Mouse (Mus musculus) stomach, embryonic 14.5 days (tissue): Measurements from ENCODE around the gene Cdh23. TPM values are rescaled to one million over a fixed set of nuclear protein-coding genes. Genes with fewer than 3 reads are reported as not detected.

ENCODE experiments used
- ATAC-seq: fragments of 200-750 bp; cut with Nextera tagmentation; 2 replicates; pipeline ENCODE4 v1.8.0; 2017; ENCODE audit warnings: low read depth, moderate TSS enrichment; ENCODE audit not compliant: insufficient number of reproducible peaks, insufficient read depth, low FRiP score
- H3K27ac ChIP-seq: fragments of 300-500 bp; sonication (generic); 2 replicates; pipeline ENCODE4 v1.5.1; 2014; ENCODE audit warnings: mild to moderate bottlenecking, low read length, moderate library complexity, mixed read lengths
- H3K27me3 ChIP-seq: fragments of 300-500 bp; sonication (generic); 2 replicates; pipeline ENCODE4 v1.6.1; 2014; ENCODE audit warnings: low read length, control low read depth, mixed read lengths; ENCODE audit not compliant: control insufficient read depth, insufficient read depth
- H3K36me3 ChIP-seq: fragments of 300-500 bp; sonication (generic); 2 replicates; pipeline ENCODE4 v1.6.1; 2014; ENCODE audit warnings: mild to moderate bottlenecking, control low read depth, low read length, moderate library complexity, mixed read lengths; ENCODE audit not compliant: control insufficient read depth, insufficient read depth
- H3K4me1 ChIP-seq: fragments of 300-500 bp; sonication (generic); 2 replicates; pipeline ENCODE4 v1.6.1; 2014; ENCODE audit warnings: low read length, control low read depth, mixed read lengths; ENCODE audit not compliant: control insufficient read depth, insufficient read depth
- H3K4me2 ChIP-seq: fragments of 300-500 bp; sonication (generic); replicated peaks from 2 replicates; pipeline ENCODE4 v1.6.1; 2014; ENCODE audit warnings: low read depth, low read length, control low read depth
- H3K4me3 ChIP-seq: fragments of 300-500 bp; sonication (generic); 2 replicates; pipeline ENCODE4 v1.5.1; 2014; ENCODE audit warnings: low read depth, low read length, control low read depth
- H3K9ac ChIP-seq: fragments of 300-500 bp; sonication (generic); replicated peaks from 2 replicates; pipeline ENCODE4 v1.6.1; 2014; ENCODE audit warnings: low read depth, mild to moderate bottlenecking, control low read depth, low read length, moderate library complexity, mixed read lengths
- H3K9me3 ChIP-seq: fragments of 300-500 bp; sonication (generic); 2 replicates; pipeline ENCODE4 v1.6.1; 2016; ENCODE audit warnings: low read depth, low read length, control low read depth; ENCODE audit not compliant: control insufficient read depth
- WGBS: fragments of 180-500 bp; shearing (Covaris S2); extraction: QIAGEN DNeasy Blood & Tissue Kit; methylation state at CpG from one replicate; pipeline ENCODE4 v1.1.7; 2014; 5-methylcytosine and 5-hydroxymethylcytosine counted together
- polyA plus RNA-seq: library from polyadenylated mRNA; unstranded; fragments of >200 nt; fragmentation: Nextera tagmentation; extraction: Ambion mirVana; gene quantifications from 2 replicates; pipeline ENCODE4 v1.2.1, GENCODE M21; 2014

Cdh23 gene
- polyA plus RNA-seq, 1 experiment from 2014 or later = 0.71 TPM

DNA sequence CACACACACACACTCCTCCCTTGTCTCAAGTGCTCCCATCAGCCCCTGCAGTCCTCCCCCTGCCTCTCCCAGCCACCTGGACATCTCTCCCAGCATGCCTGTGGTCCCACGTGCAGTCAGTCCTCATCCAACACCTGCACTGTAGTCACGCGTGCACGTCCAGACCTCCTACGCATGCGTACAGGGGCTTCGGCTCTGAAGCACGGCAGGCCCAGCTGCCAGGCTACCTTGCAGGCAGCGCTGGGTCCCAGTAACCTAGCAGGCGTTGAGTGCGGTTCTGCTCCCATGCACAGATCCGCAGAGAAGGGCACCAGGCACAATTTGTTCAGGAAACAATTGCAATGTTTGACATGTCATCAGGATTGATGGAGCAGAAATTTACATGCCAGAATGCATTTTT lies 249.1 kb downstream of the Cdh23 start:
- WGBS = 52% methylated on average over 12 of the region's 12 CpGs
- H3K9me3 ChIP-seq = no peaks in the 10 kb centered on the region
- no peak overlapping the region for H3K4me3 ChIP-seq
- no peaks in the 10 kb centered on the region for H3K27me3 ChIP-seq
- H3K27ac ChIP-seq = no peak overlapping the region
- H3K36me3 ChIP-seq = no peaks in the 10 kb centered on the region
- ATAC-seq = no peak
- H3K9ac ChIP-seq = no peak overlapping the region
- no peaks in the 10 kb centered on the region for H3K4me1 ChIP-seq
- no peak overlapping the region for H3K4me2 ChIP-seq

DNA sequence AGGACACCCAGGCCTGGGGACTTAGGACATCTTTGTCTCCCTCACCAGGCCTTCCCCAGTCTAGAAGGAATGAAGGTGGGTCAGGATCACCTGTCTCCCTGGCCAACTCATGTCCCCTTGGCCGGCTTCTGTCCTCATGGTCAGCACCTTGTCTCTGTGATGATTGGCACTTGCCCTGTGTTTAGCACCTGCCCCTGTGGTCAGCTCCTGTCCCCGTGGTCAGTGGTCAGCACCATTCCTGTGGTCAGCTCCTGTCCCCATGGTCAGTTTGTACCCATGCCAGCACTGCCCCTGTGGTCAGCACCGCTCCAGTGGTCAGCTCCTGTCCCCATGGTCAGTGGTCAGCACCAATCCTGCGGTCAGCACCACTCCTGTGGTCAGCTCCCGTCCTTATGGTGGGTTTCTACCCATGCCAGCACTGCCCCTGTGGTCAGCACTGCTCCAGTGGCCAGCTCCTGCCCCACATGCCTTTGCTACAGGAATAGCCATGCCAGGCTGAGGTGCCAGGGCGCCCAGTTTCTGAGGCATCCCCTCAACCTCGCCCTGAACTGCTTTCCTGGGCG lies 251.2 kb downstream of the Cdh23 start:
- Histone ChIP-seq H3K9me3 (no peaks in the 10 kb centered on the region), H3K27ac (no peak overlapping the region), H3K27me3 (no peaks in the 10 kb centered on the region), H3K36me3 (no peaks in the 10 kb centered on the region), H3K4me3 (no peak overlapping the region), H3K4me2 (no peak overlapping the region), H3K4me1 (no peaks in the 10 kb centered on the region), H3K9ac (no peak overlapping the region)
- 62% methylated on average over 8 of the region's 8 CpGs for WGBS
- peak; percentile 46; the same call in 1 of the 2 replicates for ATAC-seq

DNA sequence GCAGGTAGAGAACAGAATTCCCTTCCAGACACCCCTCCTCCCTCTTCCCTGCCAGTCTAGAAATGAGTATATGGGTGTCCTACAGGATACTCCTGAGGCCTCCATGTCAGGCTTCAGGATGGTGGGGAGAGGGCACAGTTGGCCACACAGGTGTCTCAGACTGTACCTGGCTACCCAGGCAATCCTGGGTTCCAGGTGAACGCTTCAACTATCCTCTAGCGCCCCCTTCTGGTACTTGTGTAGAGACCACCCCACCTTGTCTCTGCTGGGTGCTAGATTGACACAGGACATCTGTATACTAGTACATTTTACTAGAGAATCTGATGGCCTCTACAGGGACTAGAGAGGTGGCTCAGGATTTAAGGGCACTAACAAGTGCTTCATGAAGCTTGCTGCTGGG lies 253.2 kb downstream of the Cdh23 start:
- Histone ChIP-seq H3K4me2 (no peak overlapping the region), H3K4me1 (no peaks in the 10 kb centered on the region), H3K9me3 (no peaks in the 10 kb centered on the region), H3K9ac (no peak overlapping the region), H3K27me3 (no peaks in the 10 kb centered on the region), H3K4me3 (no peak overlapping the region), H3K27ac (no peak overlapping the region), H3K36me3 (no peaks in the 10 kb centered on the region)
- no peak for ATAC-seq
- 4% methylated on average over 2 of the region's 2 CpGs for WGBS

DNA sequence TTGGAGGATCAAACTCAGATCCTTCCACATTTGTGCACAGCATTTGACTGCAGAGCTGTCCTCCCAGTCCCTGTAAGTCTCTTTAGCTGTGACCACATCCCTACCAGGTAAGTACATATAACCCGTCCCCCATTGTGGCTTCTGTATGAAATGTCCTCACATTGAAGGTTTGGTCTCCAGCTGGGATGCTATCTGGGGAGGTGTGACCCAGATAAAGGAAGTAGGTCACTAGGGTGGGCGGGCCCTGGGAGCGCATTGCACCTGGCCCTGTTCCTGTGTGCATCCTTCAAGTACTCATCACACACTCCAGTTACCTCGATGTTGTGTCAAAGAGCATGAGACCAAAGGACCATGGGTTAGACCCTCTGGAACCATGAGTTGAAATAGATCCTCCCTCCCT lies 254.0 kb downstream of the Cdh23 start:
- H3K27ac ChIP-seq = no peak overlapping the region
- no peaks in the 10 kb centered on the region for H3K9me3 ChIP-seq
- H3K4me2 ChIP-seq = no peak overlapping the region
- WGBS = 75% methylated on average over 4 of the region's 4 CpGs
- H3K27me3 ChIP-seq = no peaks in the 10 kb centered on the region
- H3K4me3 ChIP-seq = no peak overlapping the region
- ATAC-seq = no peak
- no peaks in the 10 kb centered on the region for H3K36me3 ChIP-seq
- no peaks in the 10 kb centered on the region for H3K4me1 ChIP-seq
- no peak overlapping the region for H3K9ac ChIP-seq

DNA sequence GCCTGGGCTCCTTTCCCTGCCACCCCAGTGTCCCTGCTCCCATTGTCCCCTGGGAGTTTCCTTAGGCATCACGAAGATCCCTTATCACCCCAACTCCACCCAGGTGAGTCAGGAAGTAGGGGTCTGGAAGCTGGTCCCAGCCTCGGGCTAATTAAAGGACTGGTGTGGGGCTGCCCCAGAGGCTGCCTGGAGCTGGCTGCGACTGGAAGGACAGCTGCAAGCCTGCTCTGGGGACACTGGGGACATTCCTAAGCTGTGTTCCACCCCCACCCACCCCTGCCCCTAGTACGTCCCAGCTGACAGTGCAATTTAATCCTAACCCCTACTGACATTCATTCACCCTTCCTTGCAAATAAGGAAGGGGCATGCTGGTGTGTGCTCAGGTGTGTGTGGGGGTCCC lies 263.6 kb downstream of the Cdh23 start:
- Histone ChIP-seq H3K4me2 (no peak overlapping the region), H3K4me1 (no peaks in the 10 kb centered on the region), H3K4me3 (no peak overlapping the region), H3K27me3 (no peaks in the 10 kb centered on the region), H3K36me3 (no peaks in the 10 kb centered on the region), H3K9ac (no peak overlapping the region), H3K27ac (no peak overlapping the region), H3K9me3 (no peaks in the 10 kb centered on the region)
- WGBS = 29% methylated on average over 4 of the region's 4 CpGs
- no peak for ATAC-seq

DNA sequence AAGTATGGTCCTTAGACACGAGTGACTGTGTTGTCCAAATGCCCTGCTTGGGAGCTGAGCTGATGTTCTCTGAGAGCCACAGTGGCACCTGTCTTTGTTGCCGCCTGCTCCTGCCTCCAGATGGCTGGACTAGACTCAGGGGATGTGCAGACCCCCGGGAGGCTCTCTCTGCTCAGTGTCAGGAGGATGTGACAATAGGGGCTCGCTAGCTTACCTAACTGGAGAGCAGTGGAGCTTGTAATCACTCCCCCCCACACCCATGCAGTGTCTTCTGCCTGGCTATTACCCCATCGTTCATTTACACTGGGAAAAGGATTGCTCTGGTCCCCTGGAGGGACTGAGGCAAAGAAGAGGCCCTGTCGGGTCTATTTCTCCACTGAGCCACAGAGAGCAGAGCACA lies 265.7 kb downstream of the Cdh23 start:
- no peak for ATAC-seq
- H3K4me2 ChIP-seq = no peak overlapping the region
- no peak overlapping the region for H3K4me3 ChIP-seq
- no peaks in the 10 kb centered on the region for H3K27me3 ChIP-seq
- H3K27ac ChIP-seq = no peak overlapping the region
- H3K9me3 ChIP-seq = peaks cover 4% of the 10 kb centered on the region; the same call in 1 of the 2 replicates
- no peak overlapping the region for H3K9ac ChIP-seq
- no peaks in the 10 kb centered on the region for H3K4me1 ChIP-seq
- WGBS = 66% methylated on average over 6 of the region's 6 CpGs
- no peaks in the 10 kb centered on the region for H3K36me3 ChIP-seq

DNA sequence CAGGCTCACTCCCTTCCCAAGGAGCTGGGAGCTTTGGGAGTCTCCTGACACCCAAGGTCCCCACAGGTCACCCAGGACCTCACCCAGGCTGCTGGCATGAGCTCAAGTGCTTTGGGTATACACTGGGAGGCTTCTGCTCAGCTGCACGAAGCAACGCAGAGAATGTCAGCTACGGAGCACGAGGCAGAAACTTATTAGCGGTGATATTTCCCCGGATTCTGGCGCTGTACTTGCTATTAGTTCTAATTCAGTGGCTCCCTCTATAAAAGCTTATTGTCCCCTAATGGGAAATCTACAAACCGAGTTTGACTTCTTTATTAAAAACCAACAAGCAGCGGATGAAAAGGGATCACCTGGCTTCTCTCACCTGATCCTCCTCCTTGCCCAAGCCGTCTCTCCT lies 266.3 kb downstream of the Cdh23 start:
- H3K4me3 ChIP-seq = no peak overlapping the region
- peaks cover 8% of the 10 kb centered on the region; the same call in 1 of the 2 replicates for H3K9me3 ChIP-seq
- H3K27ac ChIP-seq = no peak overlapping the region
- no peaks in the 10 kb centered on the region for H3K27me3 ChIP-seq
- no peak overlapping the region for H3K9ac ChIP-seq
- H3K36me3 ChIP-seq = no peaks in the 10 kb centered on the region
- 77% methylated on average over 10 of the region's 10 CpGs for WGBS
- H3K4me1 ChIP-seq = no peaks in the 10 kb centered on the region
- no peak for ATAC-seq
- H3K4me2 ChIP-seq = no peak overlapping the region

DNA sequence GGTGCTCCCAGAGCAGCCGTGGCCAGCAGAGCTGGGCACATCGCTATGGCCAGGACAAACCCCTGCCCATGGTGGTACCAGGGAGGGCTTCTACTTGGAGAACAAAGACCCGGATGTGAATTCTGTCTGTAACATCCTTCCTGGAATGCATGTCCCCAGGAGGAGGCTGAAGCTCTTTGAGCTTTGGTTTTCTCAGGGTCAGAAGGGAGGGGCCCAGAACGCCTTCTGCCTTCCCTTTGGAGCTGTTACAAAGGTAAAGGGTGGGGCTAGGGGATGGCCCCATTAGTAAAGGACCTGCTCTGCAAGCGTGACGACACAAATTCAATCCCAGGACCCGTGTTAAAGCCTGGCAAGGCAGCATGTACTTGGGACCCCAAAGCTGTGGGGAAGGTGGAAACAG lies 273.5 kb downstream of the Cdh23 start:
- H3K9me3 ChIP-seq = peaks cover 10% of the 10 kb centered on the region; the same call in 1 of the 2 replicates
- no peak overlapping the region for H3K4me3 ChIP-seq
- H3K4me2 ChIP-seq = no peak overlapping the region
- H3K4me1 ChIP-seq = no peaks in the 10 kb centered on the region
- H3K27ac ChIP-seq = no peak overlapping the region
- no peaks in the 10 kb centered on the region for H3K36me3 ChIP-seq
- no peak for ATAC-seq
- no peaks in the 10 kb centered on the region for H3K27me3 ChIP-seq
- 63% methylated on average over 7 of the region's 7 CpGs for WGBS
- H3K9ac ChIP-seq = no peak overlapping the region

DNA sequence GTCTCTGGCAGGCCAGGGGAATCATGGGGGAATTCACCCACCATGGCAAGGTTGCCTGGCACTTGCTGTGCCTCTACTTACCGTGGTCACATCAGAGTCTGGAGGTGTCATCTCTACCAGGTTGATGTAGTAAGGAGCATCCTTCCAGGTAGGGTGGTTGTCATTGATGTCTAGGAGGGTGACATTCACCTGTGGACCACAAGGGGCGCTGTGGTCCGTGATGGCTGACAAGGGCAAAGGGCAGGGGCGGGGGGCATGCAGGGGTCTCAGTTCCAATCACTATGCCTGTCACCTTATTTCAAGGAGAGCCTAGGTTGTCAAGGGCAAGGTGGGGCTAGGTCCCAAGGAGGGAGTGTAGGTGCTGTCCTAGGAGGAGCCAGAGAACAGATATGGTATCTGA lies 276.7 kb downstream of the Cdh23 start:
- Histone ChIP-seq H3K4me2 (no peak overlapping the region), H3K27me3 (no peaks in the 10 kb centered on the region), H3K9me3 (no peaks in the 10 kb centered on the region), H3K9ac (no peak overlapping the region), H3K36me3 (no peaks in the 10 kb centered on the region), H3K27ac (no peak overlapping the region), H3K4me3 (no peak overlapping the region), H3K4me1 (no peaks in the 10 kb centered on the region)
- WGBS = 31% methylated on average over 4 of the region's 4 CpGs
- no peak for ATAC-seq
